Mouse (Mus musculus): ENCODE data around the gene Pdlim5. TPM values are rescaled to one million over a fixed set of nuclear protein-coding genes. Genes with fewer than 3 reads are reported as not detected.
"Not testable (repeated sequence)": the region's sequence is repeated elsewhere in the genome, so short reads cannot be mapped to it uniquely, and the experiment has no call there.

The Pdlim5 gene
- polyA plus RNA-seq, 1 experiment from 2014 or later = 40.5 TPM

- Histone ChIP-seq H3K27me3 (no peaks in the 10 kb centered on the region), H3K9me3 (replicated peaks) (no peaks in the 10 kb centered on the region), H3K36me3 (no peaks in the 10 kb centered on the region), H3K4me3 (replicated peaks) (no peak overlapping the region), H3K9ac (no peak overlapping the region), H3K27ac (replicated peaks) (no peak overlapping the region), H3K4me2 (replicated peaks) (no peak overlapping the region), H3K4me1 (no peaks in the 10 kb centered on the region)
- ATAC-seq (ENCODE audit: insufficient number of reproducible peaks, low FRiP score, low TSS enrichment, low read depth) = no peak
- WGBS = 43% methylated on average over 2 of the region's 2 CpGs
Observed at GRCm38 (mm10) chr3:142212821-142213220, 182.7 kb downstream of the Pdlim5 start.

DNA sequence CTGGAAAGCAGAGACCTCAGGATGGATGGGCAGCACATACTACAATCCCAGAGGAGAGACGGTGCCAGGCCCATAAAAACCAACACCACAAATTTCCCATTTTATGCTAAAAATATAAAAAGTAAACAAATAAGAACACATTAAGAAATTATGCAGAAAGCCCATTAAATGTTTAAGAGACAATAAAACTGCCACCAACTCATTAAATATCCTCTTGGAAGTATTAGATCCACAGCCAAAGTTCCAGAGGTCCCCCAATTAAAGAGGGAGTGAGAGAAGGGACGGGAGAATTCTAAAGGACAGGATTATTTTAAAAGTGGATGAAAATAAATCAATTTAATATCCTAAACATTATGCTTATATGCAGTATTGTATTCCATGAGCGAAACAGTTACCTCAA lies 183.3 kb downstream of the Pdlim5 start:
- H3K27me3 ChIP-seq = no peaks in the 10 kb centered on the region
- no peak overlapping the region for H3K9ac ChIP-seq
- H3K4me3 ChIP-seq (replicated peaks) = no peak overlapping the region
- no peaks in the 10 kb centered on the region for H3K36me3 ChIP-seq
- no peaks in the 10 kb centered on the region for H3K4me1 ChIP-seq
- ATAC-seq (ENCODE audit: insufficient number of reproducible peaks, low FRiP score, low TSS enrichment, low read depth) = no peak
- WGBS = 82% methylated on average over 3 of the region's 3 CpGs
- no peaks in the 10 kb centered on the region for H3K9me3 ChIP-seq (replicated peaks)
- H3K4me2 ChIP-seq (replicated peaks) = no peak overlapping the region
- no peak overlapping the region for H3K27ac ChIP-seq (replicated peaks)

GRCm38 (mm10) chr3:142209981-142210380 lies 185.5 kb downstream of the Pdlim5 start:
- Histone ChIP-seq H3K27me3 (no peaks in the 10 kb centered on the region), H3K9me3 (replicated peaks) (no peaks in the 10 kb centered on the region), H3K36me3 (no peaks in the 10 kb centered on the region), H3K4me1 (no peaks in the 10 kb centered on the region), H3K27ac (replicated peaks) (no peak overlapping the region), H3K4me2 (replicated peaks) (no peak overlapping the region), H3K9ac (no peak overlapping the region), H3K4me3 (replicated peaks) (no peak overlapping the region)
- ATAC-seq (ENCODE audit: insufficient number of reproducible peaks, low FRiP score, low TSS enrichment, low read depth) = no peak
- WGBS = 65% methylated on average over 6 of the region's 6 CpGs

GRCm38 (mm10) chr3:142209057-142209456 lies 186.4 kb downstream of the Pdlim5 start:
- Histone ChIP-seq H3K4me3 (replicated peaks) (no peak overlapping the region), H3K36me3 (no peaks in the 10 kb centered on the region), H3K4me1 (no peaks in the 10 kb centered on the region), H3K4me2 (replicated peaks) (no peak overlapping the region), H3K27me3 (no peaks in the 10 kb centered on the region), H3K9ac (no peak overlapping the region), H3K9me3 (replicated peaks) (no peaks in the 10 kb centered on the region), H3K27ac (replicated peaks) (no peak overlapping the region)
- no peak for ATAC-seq (ENCODE audit: insufficient number of reproducible peaks, low FRiP score, low TSS enrichment, low read depth)
- WGBS = 80% methylated on average over 11 of the region's 11 CpGs

DNA sequence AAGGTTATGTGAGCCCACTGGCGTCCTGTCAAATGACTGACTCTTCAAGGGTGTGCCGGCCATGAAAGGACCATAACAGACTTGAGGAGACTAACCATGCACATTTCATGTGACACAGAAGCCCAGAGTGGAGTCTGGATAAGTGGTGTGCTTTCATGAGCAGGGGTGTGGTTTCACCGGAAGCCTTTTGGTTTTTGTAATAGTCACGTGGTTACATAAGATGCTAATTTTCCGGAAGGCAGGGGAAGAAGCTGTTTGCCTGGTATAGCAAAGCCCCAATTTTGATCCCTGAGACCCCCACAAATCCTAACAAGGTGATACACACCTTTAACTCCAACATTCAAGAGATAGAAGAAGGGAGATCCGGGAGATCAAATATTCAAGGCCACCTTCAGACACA lies 188.0 kb downstream of the Pdlim5 start:
- Histone ChIP-seq H3K4me3 (replicated peaks) (no peak overlapping the region), H3K9me3 (replicated peaks) (no peaks in the 10 kb centered on the region), H3K9ac (no peak overlapping the region), H3K36me3 (no peaks in the 10 kb centered on the region), H3K4me2 (replicated peaks) (no peak overlapping the region), H3K27me3 (no peaks in the 10 kb centered on the region), H3K4me1 (no peaks in the 10 kb centered on the region), H3K27ac (replicated peaks) (no peak overlapping the region)
- 80% methylated on average over 6 of the region's 6 CpGs for WGBS
- no peak for ATAC-seq (ENCODE audit: insufficient number of reproducible peaks, low FRiP score, low TSS enrichment, low read depth)

DNA sequence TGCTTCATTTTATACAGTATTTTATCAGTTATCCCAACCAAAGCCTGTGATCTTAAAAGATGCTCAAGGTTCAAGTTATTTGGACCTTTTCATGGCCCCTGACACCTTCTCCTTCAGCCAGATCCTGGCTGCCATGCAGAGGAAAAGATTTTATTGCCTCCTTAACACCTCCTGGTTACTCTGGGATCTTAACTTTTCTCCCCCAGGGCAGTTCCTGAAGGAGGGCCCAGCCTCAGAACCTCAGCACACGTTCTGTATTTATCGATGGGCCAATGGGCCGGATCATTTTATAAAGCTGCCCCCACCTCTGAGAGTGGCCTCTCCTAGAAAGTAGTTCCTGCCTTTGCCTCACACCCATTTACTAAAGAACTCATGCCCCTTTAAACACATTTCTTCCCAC lies 189.2 kb downstream of the Pdlim5 start:
- Histone ChIP-seq H3K9me3 (replicated peaks) (no peaks in the 10 kb centered on the region), H3K27me3 (no peaks in the 10 kb centered on the region), H3K4me2 (replicated peaks) (no peak overlapping the region), H3K36me3 (no peaks in the 10 kb centered on the region), H3K27ac (replicated peaks) (no peak overlapping the region), H3K9ac (no peak overlapping the region), H3K4me1 (no peaks in the 10 kb centered on the region), H3K4me3 (replicated peaks) (no peak overlapping the region)
- 85% methylated on average over 3 of the region's 3 CpGs for WGBS
- ATAC-seq (ENCODE audit: insufficient number of reproducible peaks, low FRiP score, low TSS enrichment, low read depth) = no peak

- Histone ChIP-seq H3K36me3 (no peaks in the 10 kb centered on the region), H3K9me3 (replicated peaks) (no peaks in the 10 kb centered on the region; the same call in 1 of the 2 replicates), H3K27me3 (no peaks in the 10 kb centered on the region), H3K27ac (replicated peaks) (no peak overlapping the region), H3K9ac (no peak overlapping the region), H3K4me1 (no peaks in the 10 kb centered on the region), H3K4me3 (replicated peaks) (no peak overlapping the region), H3K4me2 (replicated peaks) (no peak overlapping the region)
- 87% methylated on average over 8 of the region's 8 CpGs for WGBS
- no peak for ATAC-seq (ENCODE audit: insufficient number of reproducible peaks, low FRiP score, low TSS enrichment, low read depth)
Observed at GRCm38 (mm10) chr3:142196142-142196541, 199.4 kb downstream of the Pdlim5 start.

DNA sequence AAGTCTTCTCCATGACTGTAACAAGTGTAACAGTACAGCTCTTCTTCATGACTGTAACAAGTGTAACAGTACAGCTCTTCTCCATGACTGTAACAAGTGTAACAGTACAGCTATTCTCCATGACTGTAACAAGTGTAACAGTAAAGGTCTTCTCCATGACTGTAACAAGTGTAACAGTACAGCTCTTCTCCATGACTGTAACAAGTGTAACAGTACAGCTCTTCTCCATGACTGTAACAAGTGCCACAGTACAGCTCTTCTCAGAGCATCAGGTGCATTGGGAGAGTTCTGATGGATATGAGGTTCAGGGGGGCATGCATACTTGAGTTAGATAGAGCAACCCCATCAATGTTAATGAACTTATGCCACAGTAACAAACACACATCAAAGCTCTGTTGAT lies 203.9 kb downstream of the Pdlim5 start:
- not testable (repeated sequence) for ATAC-seq (ENCODE audit: insufficient number of reproducible peaks, low FRiP score, low TSS enrichment, low read depth); H3K4me3 ChIP-seq (replicated peaks)

More for the DNA sequence above, 203.9 kb downstream of the Pdlim5 start:
- H3K27me3 ChIP-seq; H3K27ac ChIP-seq (replicated peaks); H3K4me1 ChIP-seq; H3K9ac ChIP-seq; H3K9me3 ChIP-seq (replicated peaks); H3K36me3 ChIP-seq; H3K4me2 ChIP-seq (replicated peaks): not testable (repeated sequence)

Other genes starting within 250 kb of the Pdlim5 start
- gene Bmpr1b, start 226.3 kb downstream of the Pdlim5 start, polyA plus RNA-seq (2015; fragmentation: Nextera tagmentation; extraction: Ambion mirVana) = 5.3 and 5.9 TPM in 2 replicates
- gene Gbp5, start 98.3 kb upstream of the Pdlim5 start, polyA plus RNA-seq (2015; fragmentation: Nextera tagmentation; extraction: Ambion mirVana) = 0.09 and 0.12 TPM in 2 replicates
- 2.6 and 3.6 TPM in 2 replicates for gene Gbp7, start 134.6 kb upstream of the Pdlim5 start, polyA plus RNA-seq (2015; fragmentation: Nextera tagmentation; extraction: Ambion mirVana)
- gene Gbp3, start 164.3 kb upstream of the Pdlim5 start, polyA plus RNA-seq (2015; fragmentation: Nextera tagmentation; extraction: Ambion mirVana) = 1.4 and 1.7 TPM in 2 replicates
- not detected in 2 replicates for gene Gbp2b, start 199.2 kb upstream of the Pdlim5 start, polyA plus RNA-seq (2015; fragmentation: Nextera tagmentation; extraction: Ambion mirVana)
- 0.85 and 1.0 TPM in 2 replicates for gene Gbp2, start 224.9 kb upstream of the Pdlim5 start, polyA plus RNA-seq (2015; fragmentation: Nextera tagmentation; extraction: Ambion mirVana)

Measured in embryonic facial prominence, embryonic 15.5 days (tissue).